In genomic region chr2:47295546-47295945, GRCm38 (mm10) we compare ENCODE assay signal across 12 mouse cellular contexts.
DNase-seq lines count a peak whose midpoint lies in the region; ATAC-seq and TF ChIP-seq lines count a peak whose summit lies in the region.
"Had no signal": no experiment of that assay in that cellular context is flagged by ENCODE, and none has a peak within 500 bp of the region (broad histone marks: within the 10 kb centered on the region; RNA-seq: fewer than 3 reads in every experiment).

No protein-coding gene starts in this region.

- H3K4me1 ChIP-seq in heart, postnatal 0 days (ENCODE audit: control insufficient read depth, insufficient read depth): no peaks in the 10 kb centered on the region
- H3K4me1 ChIP-seq in liver, adult 2 months (ENCODE audit: control insufficient read depth, insufficient read depth, low read length): no peaks in the 10 kb centered on the region
- H3K4me1 ChIP-seq in liver, embryonic 11.5 days (replicated peaks; ENCODE audit: control insufficient read depth, insufficient read depth, low read length): no peaks in the 10 kb centered on the region
- H3K4me1 ChIP-seq in embryonic facial prominence, embryonic 14.5 days (ENCODE audit: control insufficient read depth, insufficient read depth, low read length): no peaks in the 10 kb centered on the region
- H3K4me1 ChIP-seq: heart, embryonic 10.5 days; lung, embryonic 15.5 days; neural tube, embryonic 12.5 days had no signal

- H3K27me3 ChIP-seq in heart, postnatal 0 days (ENCODE audit: control insufficient read depth, insufficient read depth, low read length): no peaks in the 10 kb centered on the region
- no peaks in the 10 kb centered on the region for H3K27me3 ChIP-seq in liver, adult 2 months (ENCODE audit: control insufficient read depth, insufficient read depth, low read length)
- H3K27me3 ChIP-seq in liver, embryonic 11.5 days (replicated peaks; ENCODE audit: control insufficient read depth, insufficient read depth, low read length): no peaks in the 10 kb centered on the region
- H3K27me3 ChIP-seq in embryonic facial prominence, embryonic 14.5 days (replicated peaks; ENCODE audit: control insufficient read depth, insufficient read depth, low read length): no peaks in the 10 kb centered on the region
- H3K27me3 ChIP-seq: lung, embryonic 15.5 days; neural tube, embryonic 12.5 days had no signal

- peak; percentile 14 for DNase-seq in heart, postnatal 0 days (ENCODE audit: low spot score)
- DNase-seq in heart, postnatal 4 days: no peak
- peak; percentile 7 for DNase-seq in liver, adult 2 months (ENCODE audit: extremely low read depth, low read depth, low spot score)
- DNase-seq in liver, embryonic 11.5 days (ENCODE audit: low spot score): no peak
- DNase-seq in MEL-GATA-1-ER (ENCODE audit: extremely low read depth, low read depth): peak; percentile 17
- DNase-seq in embryonic facial prominence, embryonic 14.5 days (ENCODE audit: low spot score): peak; percentile 58
- no peak for DNase-seq in cerebellum, adult 9-10 months
- no peak for DNase-seq in thymus, postnatal 4 days
- DNase-seq: kidney, adult 8-10 months had no signal

- H3K36me3 ChIP-seq in heart, postnatal 0 days (replicated peaks; ENCODE audit: control insufficient read depth, insufficient read depth, low read length): no peaks in the 10 kb centered on the region
- H3K36me3 ChIP-seq in liver, adult 2 months (ENCODE audit: control insufficient read depth, insufficient read depth, low read length): no peaks in the 10 kb centered on the region
- no peaks in the 10 kb centered on the region for H3K36me3 ChIP-seq in liver, embryonic 11.5 days (ENCODE audit: control insufficient read depth, insufficient read depth, low read length)
- no peaks in the 10 kb centered on the region for H3K36me3 ChIP-seq in embryonic facial prominence, embryonic 14.5 days (ENCODE audit: control insufficient read depth, insufficient read depth, low read length)
- H3K36me3 ChIP-seq: heart, embryonic 10.5 days; lung, embryonic 15.5 days; neural tube, embryonic 12.5 days had no signal

- 37% methylated on average over 3 of the region's 3 CpGs for WGBS in heart, postnatal 0 days
- 22% methylated on average over 3 of the region's 3 CpGs for WGBS in liver, adult 2 months
- WGBS in liver, embryonic 11.5 days: 47% methylated on average over 3 of the region's 3 CpGs
- 33% methylated on average over 3 of the region's 3 CpGs for WGBS in embryonic facial prominence, embryonic 14.5 days

- no peak for ATAC-seq in heart, postnatal 0 days (ENCODE audit: insufficient read depth, low read depth)
- no peak for ATAC-seq in liver, embryonic 11.5 days (replicated peaks; ENCODE audit: low FRiP score)
- no peak for ATAC-seq in embryonic facial prominence, embryonic 14.5 days (ENCODE audit: low read depth)

- no peak overlapping the region for H3K27ac ChIP-seq in heart, postnatal 0 days (ENCODE audit: low read depth)
- H3K27ac ChIP-seq in liver, adult 2 months (replicated peaks; ENCODE audit: insufficient read depth, low read depth, low read length): no peak overlapping the region
- no peak overlapping the region for H3K27ac ChIP-seq in liver, embryonic 11.5 days (ENCODE audit: low read depth, low read length)
- H3K27ac ChIP-seq in embryonic facial prominence, embryonic 14.5 days (replicated peaks; ENCODE audit: low read depth, low read length): no peak overlapping the region
- H3K27ac ChIP-seq: heart, embryonic 10.5 days; lung, embryonic 15.5 days; neural tube, embryonic 12.5 days had no signal

- H3K79me2 ChIP-seq in liver, adult 2 months (ENCODE audit: control insufficient read depth, insufficient read depth, low read length): no peaks in the 10 kb centered on the region

- TF ChIP-seq CTCF in heart, postnatal 0 days (IDR thresholded peaks at IDR 0.05; ENCODE audit: low read depth): peak; percentile 40
- 0 out of 2 replicates have a peak, but pooled peaks have one; percentile 13 for TF ChIP-seq CTCF in liver, adult 2 months (IDR thresholded peaks at IDR 0.05; ENCODE audit: low read depth, low read length)

- no peak for TF ChIP-seq EP300 in heart, postnatal 0 days (IDR thresholded peaks at IDR 0.05; ENCODE audit: low read depth)

- no peak overlapping the region for H3K4me2 ChIP-seq in heart, postnatal 0 days (ENCODE audit: low read depth, low read length)
- H3K4me2 ChIP-seq in liver, embryonic 11.5 days: no peak overlapping the region
- H3K4me2 ChIP-seq in embryonic facial prominence, embryonic 14.5 days (ENCODE audit: low read depth, low read length): no peak overlapping the region
- H3K4me2 ChIP-seq: lung, embryonic 15.5 days; neural tube, embryonic 12.5 days had no signal

- no peak for TF ChIP-seq POLR2A in liver, adult 2 months (IDR thresholded peaks at IDR 0.05; ENCODE audit: extremely low read depth, insufficient read depth, low read length)

- H3K4me3 ChIP-seq in heart, postnatal 0 days (ENCODE audit: low read depth, low read length): no peak overlapping the region
- no peak overlapping the region for H3K4me3 ChIP-seq in liver, adult 2 months (ENCODE audit: insufficient read depth, low read depth, low read length)
- no peak overlapping the region for H3K4me3 ChIP-seq in liver, embryonic 11.5 days (ENCODE audit: low read depth, low read length)
- no peak overlapping the region for H3K4me3 ChIP-seq in embryonic facial prominence, embryonic 14.5 days (ENCODE audit: low read depth, low read length)
- H3K4me3 ChIP-seq: heart, embryonic 10.5 days; lung, embryonic 15.5 days; neural tube, embryonic 12.5 days had no signal

- no peaks in the 10 kb centered on the region for H3K9me3 ChIP-seq in heart, postnatal 0 days (replicated peaks; ENCODE audit: control insufficient read depth, low read length)
- no peaks in the 10 kb centered on the region for H3K9me3 ChIP-seq in liver, embryonic 11.5 days (ENCODE audit: control insufficient read depth, low read length)
- H3K9me3 ChIP-seq in embryonic facial prominence, embryonic 14.5 days (ENCODE audit: control insufficient read depth, low read length): no peaks in the 10 kb centered on the region
- H3K9me3 ChIP-seq: heart, embryonic 10.5 days; lung, embryonic 15.5 days; neural tube, embryonic 12.5 days had no signal

- H3K9ac ChIP-seq in heart, postnatal 0 days (replicated peaks; ENCODE audit: low read depth, low read length): no peak overlapping the region
- H3K9ac ChIP-seq in liver, adult 2 months (ENCODE audit: low read depth, low read length): no peak overlapping the region
- H3K9ac ChIP-seq in liver, embryonic 11.5 days (ENCODE audit: low read depth, low read length): no peak overlapping the region
- no peak overlapping the region for H3K9ac ChIP-seq in embryonic facial prominence, embryonic 14.5 days (ENCODE audit: low read depth, low read length)
- H3K9ac ChIP-seq: lung, embryonic 15.5 days; neural tube, embryonic 12.5 days had no signal

Comparison
In these comparisons a context has a peak if more than half of its experiments do, and no peak if none do; other contexts are left out.
1. DNase-seq: peak in heart, postnatal 0 days (single experiment), liver, adult 2 months (single experiment), MEL-GATA-1-ER (single experiment) and embryonic facial prominence, embryonic 14.5 days (single experiment); none in heart, postnatal 4 days (single experiment), liver, embryonic 11.5 days (single experiment), cerebellum, adult 9-10 months (single experiment) and thymus, postnatal 4 days (single experiment).